Mouse (Mus musculus) liver, embryonic 15.5 days (tissue): ENCODE results near the gene Vldlr. TPM values are rescaled to one million over a fixed set of nuclear protein-coding genes. Genes with fewer than 3 reads are reported as not detected.

Experiments
- ATAC-seq: fragments of 200-750 bp; cut with Nextera tagmentation; 2 replicates; pipeline ENCODE4 v1.8.0; 2017; ENCODE audit warnings: moderate number of reproducible peaks, mild to moderate bottlenecking, moderate library complexity; ENCODE audit not compliant: insufficient read depth
- H3K27ac ChIP-seq: fragments of 300-500 bp; sonication (generic); replicated peaks from 2 replicates; pipeline ENCODE4 v1.5.1; 2015; ENCODE audit warnings: mild to moderate bottlenecking, inconsistent platforms
- H3K27me3 ChIP-seq: fragments of 300-500 bp; sonication (generic); 2 replicates; pipeline ENCODE4 v1.6.1; 2015; ENCODE audit warnings: mild to moderate bottlenecking, inconsistent platforms
- H3K36me3 ChIP-seq: fragments of 300-500 bp; sonication (generic); replicated peaks from 2 replicates; pipeline ENCODE4 v1.6.1; 2015; ENCODE audit warnings: moderate library complexity, mild to moderate bottlenecking, inconsistent platforms
- H3K4me1 ChIP-seq: fragments of 300-500 bp; sonication (generic); replicated peaks from 2 replicates; pipeline ENCODE4 v1.6.1; 2015; ENCODE audit warnings: inconsistent platforms
- H3K4me2 ChIP-seq: fragments of 300-500 bp; sonication (generic); 2 replicates; pipeline ENCODE4 v1.6.1; 2015; ENCODE audit warnings: moderate library complexity, mild to moderate bottlenecking, inconsistent platforms
- H3K4me3 ChIP-seq: fragments of 300-500 bp; sonication (generic); replicated peaks from 2 replicates; pipeline ENCODE4 v1.5.1; 2015; ENCODE audit warnings: mild to moderate bottlenecking, inconsistent platforms
- H3K9ac ChIP-seq: fragments of 300-500 bp; sonication (generic); 2 replicates; pipeline ENCODE4 v1.6.1; 2015; ENCODE audit warnings: moderate library complexity, mild to moderate bottlenecking, inconsistent platforms
- H3K9me3 ChIP-seq: fragments of 300-500 bp; sonication (generic); replicated peaks from 2 replicates; pipeline ENCODE4 v1.6.1; 2016; ENCODE audit warnings: inconsistent platforms
- WGBS: fragments of 180-500 bp; shearing (Covaris S2); methylation state at CpG from one replicate; pipeline ENCODE4 v1.1.7; 2015; ENCODE audit warnings: mixed read lengths; ENCODE audit not compliant: insufficient replicate concordance; 5-methylcytosine and 5-hydroxymethylcytosine counted together
- polyA plus RNA-seq: library from polyadenylated mRNA; unstranded; fragments of >200 nt; fragmentation: Nextera tagmentation; extraction: Ambion mirVana; gene quantifications from 2 replicates; pipeline ENCODE4 v1.2.1, GENCODE M21; 2015

The Vldlr gene
- 1.3 and 1.5 TPM in 2 replicates for polyA plus RNA-seq

DNA sequence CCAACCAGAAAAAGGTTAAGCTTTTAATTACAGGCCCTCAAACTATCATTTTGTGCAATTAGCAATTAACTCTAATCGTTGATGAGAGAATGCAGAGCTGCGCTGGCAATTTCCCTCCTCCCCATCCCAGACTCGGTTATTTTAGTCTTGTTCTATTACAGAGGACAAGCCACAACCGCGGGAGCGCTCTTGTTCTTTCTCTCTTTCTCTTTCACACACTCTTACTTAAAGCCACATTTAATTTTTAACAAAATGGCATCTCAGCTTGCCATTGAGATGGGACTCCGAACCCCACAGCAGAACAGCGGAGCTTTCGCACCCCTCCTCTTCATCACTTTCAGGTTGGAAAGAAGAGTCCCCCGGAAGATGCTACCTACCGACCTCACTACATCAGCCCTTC lies at the start of gene Vldlr:
Gene Vldlr (plus strand): TSS at position 167 of the 400 bp plus-strand sequence.
- H3K4me1 ChIP-seq = no peaks in the 10 kb centered on the region; the same call in 1 of the 2 replicates
- H3K4me3 ChIP-seq = peak within 1 kb of the TSS; percentile 53
- no peak for ATAC-seq
- no peak within 1 kb of the TSS for H3K27ac ChIP-seq
- no peak within 1 kb of the TSS for H3K9ac ChIP-seq
- WGBS = 6% methylated on average over 11 of the region's 11 CpGs
- H3K4me2 ChIP-seq = peak within 1 kb of the TSS; percentile 67
- H3K36me3 ChIP-seq = no peaks in the 10 kb centered on the region
- no peaks in the 10 kb centered on the region for H3K9me3 ChIP-seq
- peaks cover 55% of the 10 kb centered on the region for H3K27me3 ChIP-seq

DNA sequence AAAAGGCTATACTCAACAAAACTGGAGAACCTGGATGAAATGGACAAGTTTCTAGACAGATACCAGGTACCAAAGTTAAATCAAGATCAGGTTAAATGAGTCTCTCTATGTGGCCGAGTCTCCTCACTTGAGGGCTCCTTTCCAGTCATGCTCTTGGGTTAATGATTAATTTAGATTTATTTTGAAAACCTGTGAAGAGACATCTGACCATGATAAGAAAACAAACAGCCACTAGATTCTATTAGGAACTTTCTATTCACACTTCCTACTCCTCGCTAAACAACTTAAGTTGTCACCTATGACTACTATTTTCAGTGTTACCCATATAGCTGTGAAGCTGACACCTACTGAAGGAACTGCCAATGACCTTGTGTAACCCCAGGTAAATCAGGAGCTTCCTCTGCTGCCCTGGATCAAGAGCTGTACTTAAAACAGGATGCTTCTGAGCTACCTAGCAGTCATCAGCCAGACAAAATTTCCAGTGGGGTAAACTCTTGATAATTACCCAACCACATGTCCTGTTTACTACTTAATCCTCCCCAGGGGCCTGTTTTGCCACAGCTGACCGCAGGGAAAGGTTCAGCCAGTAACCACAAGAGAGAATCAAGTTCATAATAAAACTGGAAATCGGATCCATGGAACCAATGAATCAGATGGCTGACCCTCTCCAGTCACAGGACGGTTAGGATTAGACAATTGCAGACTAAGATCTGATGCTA lies 48.5 kb upstream of the Vldlr start:
- Histone ChIP-seq H3K4me1 (no peaks in the 10 kb centered on the region), H3K9ac (no peak overlapping the region)

DNA sequence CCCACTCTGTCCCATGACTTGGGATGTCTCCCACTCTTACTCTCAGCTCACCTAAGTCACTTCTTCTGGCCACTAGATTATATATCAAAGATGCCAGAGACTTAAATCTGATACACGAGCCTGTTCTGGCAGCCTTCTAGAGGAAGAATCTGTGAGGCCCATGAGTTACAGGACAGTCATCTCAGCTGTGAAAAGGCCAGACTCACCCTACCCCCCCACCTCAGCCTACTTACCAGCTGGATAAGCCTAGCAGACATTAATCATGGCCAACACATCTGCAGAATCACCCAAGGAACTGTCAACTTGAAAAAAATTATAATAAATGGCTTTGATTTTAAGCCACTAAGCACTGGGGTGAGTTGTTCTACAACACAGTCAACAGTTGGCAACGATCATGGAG lies 42.4 kb upstream of the Vldlr start:
- H3K4me3 ChIP-seq = no peak overlapping the region
- no peaks in the 10 kb centered on the region for H3K9me3 ChIP-seq
- H3K27me3 ChIP-seq = no peaks in the 10 kb centered on the region
- H3K4me2 ChIP-seq = no peak overlapping the region
- no peaks in the 10 kb centered on the region for H3K4me1 ChIP-seq
- no peak overlapping the region for H3K27ac ChIP-seq
- 55% methylated on average over 2 of the region's 2 CpGs for WGBS
- H3K36me3 ChIP-seq = no peaks in the 10 kb centered on the region
- no peak for ATAC-seq
- no peak overlapping the region for H3K9ac ChIP-seq

More for the DNA sequence above, 48.5 kb upstream of the Vldlr start:
- Histone ChIP-seq H3K27ac (no peak overlapping the region), H3K36me3 (no peaks in the 10 kb centered on the region), H3K4me2 (no peak overlapping the region), H3K4me3 (no peak overlapping the region), H3K9me3 (no peaks in the 10 kb centered on the region), H3K27me3 (no peaks in the 10 kb centered on the region)
- ATAC-seq = no peak
- WGBS = 53% methylated on average over 5 of the region's 5 CpGs

DNA sequence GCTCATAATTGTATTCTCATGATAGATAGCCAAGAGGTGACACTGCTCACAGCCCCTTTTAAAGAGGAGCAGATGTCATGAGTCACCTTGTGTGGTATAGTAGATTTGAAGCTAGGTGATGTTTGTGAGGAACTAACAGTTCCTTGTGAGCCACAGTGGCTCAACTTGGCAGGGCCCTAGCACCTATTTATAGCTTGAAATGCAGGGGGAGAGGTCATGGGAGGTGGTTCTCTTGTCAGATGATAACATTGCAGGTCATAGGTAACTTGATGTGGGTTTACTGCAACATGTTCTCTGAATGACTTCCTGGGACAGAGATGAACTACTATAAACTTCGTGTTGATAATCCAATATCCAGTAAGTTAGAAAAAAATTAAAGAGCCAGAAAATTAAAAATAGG lies 40.7 kb upstream of the Vldlr start:
- no peak for ATAC-seq

DNA sequence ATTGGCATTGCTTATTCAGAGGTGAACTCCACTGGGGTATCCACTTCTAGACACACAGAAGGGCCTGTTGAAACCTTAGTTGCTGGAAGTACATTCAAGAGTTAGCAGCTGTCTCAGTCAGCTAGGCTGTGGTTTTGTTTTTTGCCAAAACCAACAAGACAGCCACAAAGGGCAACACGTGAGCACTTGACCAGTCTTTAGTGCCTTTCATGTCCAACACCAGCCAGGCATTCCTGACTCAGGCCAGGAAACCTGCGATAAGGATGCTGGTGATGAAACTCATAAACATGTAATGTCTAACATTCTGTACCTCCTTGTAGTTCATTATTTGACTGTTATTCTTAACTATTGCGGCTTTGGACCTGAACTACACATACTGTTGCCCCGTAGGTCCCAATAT lies 39.7 kb upstream of the Vldlr start:
- H3K9me3 ChIP-seq = no peaks in the 10 kb centered on the region
- no peak overlapping the region for H3K27ac ChIP-seq
- H3K4me1 ChIP-seq = no peaks in the 10 kb centered on the region
- H3K4me2 ChIP-seq = no peak overlapping the region
- no peaks in the 10 kb centered on the region for H3K27me3 ChIP-seq
- H3K9ac ChIP-seq = no peak overlapping the region
- WGBS = 71% methylated on average over 4 of the region's 4 CpGs
- H3K4me3 ChIP-seq = no peak overlapping the region
- H3K36me3 ChIP-seq = no peaks in the 10 kb centered on the region
- no peak for ATAC-seq

More for the DNA sequence above, 40.7 kb upstream of the Vldlr start:
- Histone ChIP-seq H3K27ac (no peak overlapping the region), H3K4me3 (no peak overlapping the region), H3K4me2 (no peak overlapping the region), H3K9ac (no peak overlapping the region), H3K36me3 (no peaks in the 10 kb centered on the region), H3K4me1 (no peaks in the 10 kb centered on the region), H3K9me3 (no peaks in the 10 kb centered on the region), H3K27me3 (no peaks in the 10 kb centered on the region)
- WGBS = 61% methylated on average over 1 of the region's 1 CpGs

DNA sequence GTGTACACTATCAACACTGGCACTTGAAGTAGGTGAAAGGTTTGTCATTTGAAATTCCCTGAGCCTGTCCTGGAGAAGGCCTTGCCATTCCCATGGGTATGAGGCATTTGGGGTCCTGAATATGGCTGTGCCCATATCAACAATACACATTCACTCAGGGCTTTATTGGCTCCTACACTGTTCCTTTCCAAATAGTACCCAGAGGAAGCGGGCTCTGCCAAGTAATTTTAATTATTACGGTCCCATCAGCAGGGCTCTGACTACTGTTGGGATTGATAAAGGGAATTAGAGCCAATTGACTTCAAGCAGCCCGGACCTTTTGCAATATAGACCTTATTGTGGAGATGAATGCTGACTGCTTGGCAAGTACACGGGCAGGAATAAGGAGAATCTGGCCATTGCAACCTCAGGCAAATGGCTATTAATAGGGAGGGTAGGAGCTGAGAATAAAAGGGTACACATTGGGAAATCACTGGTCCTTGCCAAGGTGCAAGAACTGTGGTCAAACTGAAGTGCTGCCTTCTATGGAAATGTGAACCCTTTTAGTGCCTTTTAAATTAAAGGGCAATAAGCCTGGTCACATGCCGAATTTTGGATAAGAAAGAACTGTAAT lies 38.0 kb upstream of the Vldlr start:
- Histone ChIP-seq H3K4me2 (no peak overlapping the region), H3K27ac (no peak overlapping the region), H3K4me1 (no peaks in the 10 kb centered on the region), H3K36me3 (no peaks in the 10 kb centered on the region), H3K27me3 (no peaks in the 10 kb centered on the region), H3K9ac (no peak overlapping the region), H3K9me3 (no peaks in the 10 kb centered on the region), H3K4me3 (no peak overlapping the region)
- WGBS = 60% methylated on average over 5 of the region's 5 CpGs
- ATAC-seq = no peak

DNA sequence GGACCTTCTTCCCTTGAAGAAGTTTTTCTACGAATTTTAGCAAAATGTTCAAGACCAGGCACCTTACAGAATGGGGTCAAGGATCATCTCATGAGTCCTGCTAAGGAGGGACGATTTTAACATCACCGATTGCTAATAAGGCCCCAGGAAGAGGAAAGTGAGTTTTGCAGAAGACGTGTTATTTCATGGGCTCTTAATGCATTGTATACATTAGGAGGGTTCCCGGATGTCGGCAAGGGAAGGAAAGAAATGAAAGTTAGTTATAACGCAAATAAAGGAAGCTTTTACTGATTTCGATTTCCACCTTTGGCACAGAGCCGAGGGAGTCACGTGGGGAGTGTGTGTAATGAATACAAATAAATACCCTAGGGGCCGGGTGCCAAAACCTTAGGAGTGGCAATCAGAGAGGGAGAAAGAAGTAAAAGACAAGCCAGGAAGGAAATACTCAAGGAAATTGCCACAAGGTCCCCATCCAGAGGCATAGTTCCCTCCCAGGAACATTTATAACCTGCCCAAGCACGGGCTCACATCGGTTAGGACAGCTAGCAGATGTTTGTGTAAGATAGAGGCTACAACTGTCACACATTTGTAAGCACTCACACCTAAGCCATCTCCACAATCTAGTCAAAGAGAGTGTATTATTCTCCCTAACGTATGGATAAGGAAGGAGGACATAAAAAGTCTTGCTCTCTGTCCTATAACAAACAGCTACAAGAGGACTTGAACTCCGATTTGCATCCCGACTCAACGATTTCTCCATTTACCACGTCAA lies 35.7 kb upstream of the Vldlr start:
- H3K4me2 ChIP-seq = no peak overlapping the region
- 45% methylated on average over 18 of the region's 18 CpGs for WGBS
- ATAC-seq = no peak

DNA sequence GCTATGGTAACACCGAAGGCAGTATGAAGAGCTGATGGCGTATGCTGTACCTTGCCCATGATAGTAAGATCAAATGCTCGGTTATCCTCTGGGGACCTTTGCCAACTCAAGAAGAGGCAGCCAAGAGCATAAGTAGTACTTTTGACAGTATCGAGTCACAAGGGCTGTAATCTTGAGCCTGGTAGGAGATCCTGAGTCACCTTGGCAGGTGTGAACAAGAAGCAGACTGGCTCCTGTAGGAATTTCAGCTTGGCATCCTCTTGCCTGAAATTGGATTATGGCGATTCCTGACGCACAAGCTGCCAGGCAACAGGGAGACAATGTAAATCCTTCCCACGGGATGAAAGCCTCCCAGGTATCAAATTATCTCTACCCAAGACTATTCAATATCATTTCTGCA lies 32.8 kb upstream of the Vldlr start:
- Histone ChIP-seq H3K27ac (no peak overlapping the region), H3K9ac (no peak overlapping the region), H3K27me3 (no peaks in the 10 kb centered on the region), H3K4me3 (no peak overlapping the region), H3K9me3 (no peaks in the 10 kb centered on the region), H3K36me3 (no peaks in the 10 kb centered on the region), H3K4me2 (no peak overlapping the region), H3K4me1 (no peaks in the 10 kb centered on the region)
- WGBS = 72% methylated on average over 7 of the region's 7 CpGs
- no peak for ATAC-seq

More for the DNA sequence above, 35.7 kb upstream of the Vldlr start:
- Histone ChIP-seq H3K4me1 (no peaks in the 10 kb centered on the region), H3K4me3 (no peak overlapping the region), H3K36me3 (no peaks in the 10 kb centered on the region), H3K9me3 (no peaks in the 10 kb centered on the region), H3K27me3 (no peaks in the 10 kb centered on the region), H3K9ac (no peak overlapping the region), H3K27ac (no peak overlapping the region)

DNA sequence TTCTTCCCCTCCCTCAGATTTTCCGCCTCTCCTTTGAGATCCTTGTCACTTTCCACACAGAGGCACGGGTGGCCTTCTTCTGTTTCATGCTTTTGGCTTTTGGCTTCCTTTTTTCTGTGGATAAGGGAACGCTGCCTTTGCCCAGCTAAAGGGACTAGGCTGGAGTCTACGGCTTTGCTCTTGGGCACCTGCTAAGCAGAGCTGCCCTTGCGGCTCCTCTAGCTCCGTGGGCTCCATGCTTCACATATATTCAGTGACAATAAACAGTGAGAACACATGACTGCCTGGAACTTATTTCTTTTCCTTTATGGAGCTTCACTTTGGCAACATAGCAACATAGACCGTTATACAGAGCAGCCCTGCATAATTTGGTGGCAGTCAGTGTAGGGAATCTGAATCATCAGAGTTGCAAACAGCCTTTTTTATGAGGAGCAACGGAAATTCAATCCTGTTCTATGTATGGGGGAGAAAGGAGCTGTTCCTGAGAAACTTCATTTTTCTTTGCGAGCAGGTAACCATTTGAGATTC lies 12.5 kb upstream of the Vldlr start:
- no peaks in the 10 kb centered on the region for H3K4me1 ChIP-seq
- H3K9ac ChIP-seq = no peak overlapping the region
- 63% methylated on average over 9 of the region's 9 CpGs for WGBS
- H3K36me3 ChIP-seq = no peaks in the 10 kb centered on the region
- no peaks in the 10 kb centered on the region for H3K27me3 ChIP-seq
- no peak overlapping the region for H3K4me3 ChIP-seq
- H3K27ac ChIP-seq = no peak overlapping the region
- no peaks in the 10 kb centered on the region for H3K9me3 ChIP-seq
- H3K4me2 ChIP-seq = no peak overlapping the region
- ATAC-seq = no peak

DNA sequence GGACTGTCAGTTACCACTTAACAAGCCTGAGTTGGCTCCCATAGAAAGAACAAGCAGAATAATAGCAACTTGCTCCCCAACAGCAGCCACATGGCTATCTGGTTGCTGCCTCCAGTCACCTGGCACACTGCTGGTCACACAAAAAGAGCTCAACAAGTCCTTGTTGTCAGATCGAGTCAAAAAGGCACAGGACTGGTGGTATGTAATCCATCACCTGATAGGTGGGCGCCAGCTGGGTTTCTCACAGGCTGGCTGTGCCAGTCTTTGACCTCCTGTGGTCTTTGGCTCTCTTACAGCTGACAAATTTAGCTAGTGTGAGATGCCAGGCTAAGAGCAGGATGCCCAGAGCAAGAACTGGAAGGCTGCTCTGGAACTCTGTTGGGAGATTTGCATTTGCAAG lies 5.3 kb upstream of the Vldlr start:
- Histone ChIP-seq H3K27ac (no peak overlapping the region), H3K4me1 (no peaks in the 10 kb centered on the region), H3K4me2 (no peak overlapping the region), H3K36me3 (no peaks in the 10 kb centered on the region), H3K4me3 (no peak overlapping the region), H3K9ac (no peak overlapping the region), H3K9me3 (no peaks in the 10 kb centered on the region), H3K27me3 (peaks cover 15% of the 10 kb centered on the region)
- no peak for ATAC-seq
- WGBS = 42% methylated on average over 2 of the region's 2 CpGs

DNA sequence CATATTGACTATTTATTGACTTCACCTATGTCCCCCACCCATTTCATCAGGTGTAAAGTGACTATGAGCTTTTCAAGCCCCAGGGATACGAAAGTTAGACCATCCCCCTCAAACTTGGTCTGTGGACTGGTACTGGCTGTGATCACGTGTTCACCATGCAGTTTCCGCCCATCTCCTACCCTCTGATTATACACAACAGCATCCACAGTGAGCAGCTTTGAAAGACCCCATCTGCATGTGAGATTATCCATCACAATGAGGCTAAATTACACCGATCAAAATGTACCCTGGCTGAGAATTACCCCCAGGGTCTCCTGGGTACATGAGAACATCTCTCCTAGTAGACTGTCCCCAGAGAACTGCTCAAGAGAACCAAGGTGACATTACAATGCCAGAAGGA lies 688 bp upstream of the Vldlr start:
- ATAC-seq = no peak
- Histone ChIP-seq H3K27ac (no peak overlapping the region), H3K36me3 (no peaks in the 10 kb centered on the region), H3K9ac (no peak overlapping the region), H3K4me2 (no peak overlapping the region), H3K9me3 (no peaks in the 10 kb centered on the region), H3K4me1 (no peaks in the 10 kb centered on the region; the same call in 1 of the 2 replicates), H3K27me3 (peaks cover 55% of the 10 kb centered on the region), H3K4me3 (no peak overlapping the region)
- 51% methylated on average over 4 of the region's 4 CpGs for WGBS
